Mouse (Mus musculus): Measurements from ENCODE around the gene Hes6. TPM values are rescaled to one million over a fixed set of nuclear protein-coding genes. Genes with fewer than 3 reads are reported as not detected.

The Hes6 gene
- polyA plus RNA-seq, 1 experiment, result 37.0 TPM

DNA sequence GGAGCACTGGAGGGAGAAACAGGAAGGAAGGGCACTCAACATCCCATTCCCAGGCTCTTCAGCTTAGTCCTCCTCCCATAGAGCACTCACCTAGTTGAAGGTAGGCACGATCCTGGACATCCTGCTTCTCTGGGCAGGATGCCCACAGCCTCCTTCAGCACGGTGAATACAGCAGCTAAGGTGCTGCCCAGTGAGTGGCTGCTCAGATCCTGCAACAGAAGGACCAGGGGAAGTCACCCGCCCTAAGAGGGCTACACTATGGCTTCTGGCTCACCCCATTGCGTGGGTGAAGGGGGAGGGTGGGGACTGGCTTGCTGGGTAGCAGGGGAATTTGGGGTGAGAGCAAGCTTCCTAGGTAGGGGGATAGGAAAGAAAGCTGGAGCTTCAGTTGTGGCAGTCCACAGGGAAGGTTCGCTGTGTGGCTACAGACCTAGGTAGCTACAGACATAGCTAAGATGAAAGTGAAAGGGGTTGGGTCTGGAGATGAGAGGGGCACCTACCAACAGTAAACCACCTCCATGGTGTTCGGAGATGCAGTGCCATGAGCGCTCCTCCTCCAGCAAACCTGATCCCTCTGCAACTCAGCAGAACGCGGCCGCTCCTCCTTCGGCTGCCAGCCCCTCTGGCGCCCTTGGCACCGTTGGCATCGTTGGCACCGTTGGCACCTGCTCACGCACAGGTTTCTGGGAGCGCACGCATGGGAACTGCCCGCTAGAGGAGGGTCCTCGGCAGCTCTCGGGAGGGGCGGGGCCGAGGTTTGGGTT lies 8.2 kb downstream of the Hes6 start:
- no peak for DNase-seq (ENCODE audit: low read depth)

GRCm38 (mm10) chr1:91404976-91405375 lies 8.9 kb downstream of the Hes6 start:
- DNase-seq (ENCODE audit: low read depth), result no peak

DNA sequence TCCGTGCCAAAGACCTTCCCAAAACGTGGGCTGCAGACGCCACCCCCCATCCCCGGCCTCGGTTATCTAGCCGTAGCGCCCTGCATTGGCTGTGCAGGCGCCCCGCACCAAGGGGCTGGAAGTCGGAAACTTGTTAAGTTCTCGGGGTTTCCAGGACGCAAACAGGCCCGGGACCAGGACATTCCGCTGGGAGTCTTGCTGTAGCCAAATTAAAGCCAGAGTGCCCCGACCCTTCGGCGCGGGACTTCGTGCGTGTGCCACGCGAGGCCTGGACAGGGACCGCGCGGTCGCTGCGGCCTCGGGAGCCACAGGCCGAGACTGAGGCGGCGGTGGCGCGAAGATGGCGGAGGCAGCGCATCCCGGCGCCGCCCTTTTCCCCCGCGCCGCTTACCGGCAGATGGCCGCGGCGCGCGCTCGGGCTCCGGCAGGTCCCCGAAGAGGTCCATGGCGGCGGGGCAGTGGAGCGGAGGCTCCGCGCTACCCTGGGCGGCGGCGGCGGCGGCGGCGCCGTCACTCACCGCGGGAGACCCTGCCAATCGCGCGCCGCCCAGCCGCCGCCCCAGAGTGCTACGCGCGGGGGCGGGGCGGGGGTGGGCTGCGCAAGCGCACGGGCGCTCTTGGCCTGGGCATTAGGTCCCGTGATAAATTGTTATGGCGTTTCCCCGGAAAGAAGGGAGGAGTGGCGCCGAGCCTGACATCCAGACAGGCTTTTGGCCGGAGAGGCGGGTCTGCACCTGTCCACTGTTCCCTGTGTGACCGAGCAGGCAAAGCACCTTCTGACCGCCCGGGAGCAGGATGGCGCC lies 15.4 kb downstream of the Hes6 start, which contains the start of gene Ilkap:
Gene Ilkap, minus strand, starts transcription at position 556 of the 803 bp plus-strand sequence.
- no peak for DNase-seq (ENCODE audit: low read depth)

DNA sequence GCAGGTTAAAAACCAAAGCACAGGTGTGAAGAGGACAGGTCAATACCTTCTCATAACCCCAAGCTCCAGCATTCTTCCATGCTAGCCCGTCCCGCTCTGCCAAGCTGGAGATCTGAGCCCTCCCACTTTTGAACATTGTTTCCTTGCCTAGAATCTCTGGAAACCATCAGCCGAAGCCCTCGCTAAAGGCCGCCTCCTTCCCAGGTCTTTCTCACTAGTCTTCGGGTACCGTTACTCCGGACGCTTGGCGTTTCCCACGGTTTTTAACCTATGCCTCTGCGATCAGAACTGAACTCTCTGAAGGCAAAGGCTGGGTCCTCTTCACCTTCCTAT lies 15.9 kb downstream of the Hes6 start:
- no peak for DNase-seq (ENCODE audit: low read depth)

- DNase-seq (ENCODE audit: low read depth), result no peak
Observed at GRCm38 (mm10) chr1:91390369-91390768, 23.5 kb downstream of the Hes6 start.

DNA sequence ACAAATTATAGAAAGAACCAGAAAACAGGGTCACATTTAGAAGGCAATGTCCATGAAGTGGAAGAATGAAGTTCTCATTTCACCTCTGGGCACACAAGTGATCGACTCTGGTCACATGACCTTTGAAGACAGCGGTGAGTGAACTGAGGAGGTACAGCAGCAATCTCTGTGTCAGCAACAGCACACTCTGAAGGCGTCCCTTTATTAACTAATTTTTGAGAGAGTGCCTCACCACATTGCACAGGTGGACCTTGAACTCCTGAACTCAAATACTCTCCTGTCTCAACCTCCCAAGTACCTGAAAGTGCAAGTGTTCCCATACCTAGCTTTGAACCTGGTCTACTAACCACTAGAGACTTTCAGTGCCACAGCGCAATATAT lies 32.8 kb downstream of the Hes6 start:
- DNase-seq (ENCODE audit: low read depth), result no peak

GRCm38 (mm10) chr1:91380453-91381090 lies 33.3 kb downstream of the Hes6 start:
- no peak for DNase-seq (ENCODE audit: low read depth)

DNA sequence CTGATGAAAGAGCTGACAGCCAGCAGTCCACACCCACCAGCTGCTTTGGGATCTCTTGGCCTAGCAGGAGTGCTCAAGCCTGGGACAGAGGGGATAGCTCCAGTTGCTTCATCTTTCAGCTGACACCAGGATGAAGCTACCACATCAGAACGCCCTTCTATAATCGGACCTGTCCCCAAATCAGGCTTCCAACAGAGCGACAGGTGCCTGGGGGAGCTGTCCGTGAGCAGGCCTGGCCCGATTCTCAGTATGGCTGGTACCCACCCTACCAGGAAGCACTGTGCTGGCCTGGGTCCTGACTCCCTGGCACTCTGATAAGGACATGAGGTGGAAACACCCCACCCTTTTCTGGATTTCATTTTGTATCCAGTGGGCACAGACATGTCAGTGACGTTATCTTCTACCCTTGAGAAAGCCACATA lies 40.4 kb downstream of the Hes6 start:
- DNase-seq (ENCODE audit: low read depth), result no peak

DNA sequence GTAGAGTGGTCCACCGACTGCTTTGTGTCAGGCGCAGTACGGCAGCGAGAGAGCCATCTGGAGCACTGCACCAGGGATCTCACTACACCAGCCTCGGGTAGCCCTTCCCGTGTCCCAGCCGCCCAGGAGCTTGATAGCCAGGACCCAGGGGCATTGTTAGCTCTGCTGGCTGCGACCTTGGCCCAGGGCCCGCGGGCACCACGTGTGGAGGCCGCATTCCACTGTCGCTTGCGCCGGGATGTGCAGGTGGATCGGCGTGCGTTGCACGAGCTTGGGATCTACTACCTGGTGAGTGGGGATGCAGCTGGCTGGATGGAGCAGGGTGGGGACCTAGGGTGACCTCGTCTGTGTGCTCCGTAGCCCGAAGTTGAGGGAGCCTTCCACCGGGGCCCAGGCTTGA lies 43.8 kb downstream of the Hes6 start:
- DNase-seq (ENCODE audit: low read depth), result no peak

GRCm38 (mm10) chr1:91369408-91369807 lies 44.4 kb downstream of the Hes6 start:
- no peak for DNase-seq (ENCODE audit: low read depth)

DNA sequence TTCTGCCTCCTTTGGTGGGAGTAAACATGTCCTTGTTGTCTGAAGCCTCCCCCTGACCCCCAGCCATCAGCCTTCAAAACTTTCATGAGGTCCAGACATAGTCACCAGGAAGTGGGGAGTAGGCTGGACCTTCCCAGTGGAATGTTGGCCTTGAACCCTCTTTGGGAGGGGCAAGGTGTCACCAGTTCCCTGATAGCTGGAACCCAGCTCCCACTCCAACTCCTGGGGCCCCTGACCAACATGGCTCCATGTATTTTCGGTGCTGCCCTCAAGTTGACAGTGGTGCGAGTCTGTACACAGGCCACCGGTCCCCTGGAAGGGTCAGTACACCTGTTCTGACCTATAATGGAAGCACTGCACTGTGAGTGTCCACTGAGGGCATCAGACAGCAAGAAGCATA lies 46.5 kb downstream of the Hes6 start:
- no peak for DNase-seq (ENCODE audit: low read depth)

DNA sequence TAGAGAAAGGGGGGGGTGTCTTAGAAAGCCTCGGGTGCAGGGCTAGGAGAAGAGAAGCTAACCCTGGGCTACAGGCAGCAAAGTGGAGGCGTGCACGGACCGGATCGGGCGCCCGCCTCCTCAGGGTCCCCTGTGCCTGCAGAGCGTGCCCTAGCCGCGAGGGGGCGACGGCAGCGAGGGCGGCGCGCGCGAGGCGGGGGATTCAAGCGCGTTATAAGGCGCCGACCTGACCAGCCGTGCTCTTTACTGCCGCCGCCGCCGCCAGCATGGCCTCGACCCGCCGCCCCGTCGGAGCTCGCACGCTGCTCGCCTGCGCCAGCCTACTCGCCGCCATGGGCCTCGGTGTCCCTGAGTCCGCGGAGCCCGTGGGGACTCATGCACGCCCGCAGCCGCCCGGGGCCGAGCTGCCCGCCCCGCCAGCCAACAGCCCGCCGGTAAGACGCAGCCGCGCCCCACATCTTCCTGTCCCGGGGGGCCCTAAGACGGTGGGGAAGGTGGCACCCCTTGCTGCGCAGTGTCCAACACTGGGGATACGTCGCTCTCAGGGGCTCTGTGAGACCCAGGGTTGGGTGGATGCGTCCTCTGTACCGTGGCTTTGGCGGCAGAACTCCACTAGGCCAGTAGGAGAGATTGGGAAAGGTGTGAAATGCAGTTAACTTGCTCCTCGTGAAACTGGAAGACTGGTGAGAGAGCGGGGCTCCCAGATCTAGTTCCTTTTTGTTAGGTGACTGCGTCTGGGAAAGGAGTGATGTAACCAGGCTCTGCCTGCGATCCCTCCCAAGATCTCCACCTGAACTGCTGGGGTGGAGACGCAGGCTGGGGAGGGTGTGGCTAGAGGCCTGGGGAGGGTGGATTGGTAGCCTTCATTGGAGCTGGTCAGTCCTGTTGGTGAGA lies 47.4 kb downstream of the Hes6 start, which contains the start of gene Erfe:
Gene Erfe, plus strand, starts transcription at position 216 of the 894 bp plus-strand sequence.
- DNase-seq (ENCODE audit: low read depth), result peak; percentile 13

GRCm38 (mm10) chr1:91365816-91366214 lies 48.0 kb downstream of the Hes6 start:
- no peak for DNase-seq (ENCODE audit: low read depth)

GRCm38 (mm10) chr1:91364822-91365644 lies 48.8 kb downstream of the Hes6 start:
- DNase-seq (ENCODE audit: low read depth), result no peak

DNA sequence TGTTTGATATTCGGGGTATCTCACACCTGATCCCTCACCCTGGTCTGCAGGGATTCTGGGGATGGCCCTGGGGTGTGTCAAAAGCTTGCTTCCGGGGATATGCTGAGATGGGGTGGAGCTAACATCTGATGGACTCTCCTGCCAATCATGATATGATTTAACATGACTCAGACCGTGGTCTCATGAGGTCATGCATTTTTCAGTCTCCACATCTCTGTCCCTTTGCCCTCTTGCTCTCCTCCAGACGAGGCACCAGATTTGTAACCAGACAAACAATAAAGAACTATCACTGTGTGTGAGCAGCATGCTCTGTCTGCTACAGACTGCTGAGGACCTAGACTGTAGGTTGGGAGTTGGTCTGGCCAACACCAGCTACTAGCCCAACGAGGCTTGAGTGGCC lies 51.7 kb downstream of the Hes6 start:
- no peak for DNase-seq (ENCODE audit: low read depth)

Other genes starting within 250 kb of the Hes6 start
- gene Ramp1, start 234.2 kb downstream of the Hes6 start, polyA plus RNA-seq (2012; rRNA removed), result 43.9 and 92.4 TPM in 2 replicates
- 35.1 and 37.7 TPM in 2 replicates for gene Ube2f, start 163.7 kb downstream of the Hes6 start, polyA plus RNA-seq (2012; rRNA removed)
- gene Scly, start 115.7 kb downstream of the Hes6 start, polyA plus RNA-seq (2012; rRNA removed), result 14.9 and 15.7 TPM in 2 replicates
- 0.07 and 0.13 TPM in 2 replicates for gene Espnl, start 92.0 kb downstream of the Hes6 start, polyA plus RNA-seq (2012; rRNA removed)
- 0.47 and 0.55 TPM in 2 replicates for gene Klhl30, start 63.0 kb downstream of the Hes6 start, polyA plus RNA-seq (2012; rRNA removed)
- gene Erfe, start 47.6 kb downstream of the Hes6 start, polyA plus RNA-seq (2012; rRNA removed), result 0.05 and 0.14 TPM in 2 replicates
- 45.7 and 47.1 TPM in 2 replicates for gene Ilkap, start 15.2 kb downstream of the Hes6 start, polyA plus RNA-seq (2012; rRNA removed)
- 6.8 and 6.9 TPM in 2 replicates for gene Per2, start 45.3 kb upstream of the Hes6 start, polyA plus RNA-seq (2012; rRNA removed)
- gene Traf3ip1, start 80.6 kb upstream of the Hes6 start, polyA plus RNA-seq (2012; rRNA removed), result 5.2 and 7.3 TPM in 2 replicates
- 9.5 and 10.7 TPM in 2 replicates for gene Asb1, start 126.5 kb upstream of the Hes6 start, polyA plus RNA-seq (2012; rRNA removed)

Measured in gonadal fat pad, adult 2 months (tissue).